ENCODE assay signal across 9 mouse cellular contexts in genomic region chr7:128372331-128372730, GRCm38 (mm10). TPM values are rescaled to one million over a fixed set of nuclear protein-coding genes. Genes with fewer than 3 reads are reported as not detected.
DNase-seq lines count a peak whose midpoint lies in the region; ATAC-seq and TF ChIP-seq lines count a peak whose summit lies in the region.
"Had no signal": no experiment of that assay in that cellular context is flagged by ENCODE, and none has a peak within 500 bp of the region (broad histone marks: within the 10 kb centered on the region; RNA-seq: fewer than 3 reads in every experiment).

No protein-coding gene starts in this region.

- H3K27me3 ChIP-seq in cerebellum, adult 2 months (ENCODE audit: control insufficient read depth, insufficient read depth, low read length) = no peaks in the 10 kb centered on the region
- H3K27me3 ChIP-seq in liver, adult 2 months (ENCODE audit: control insufficient read depth, insufficient read depth, low read length) = no peaks in the 10 kb centered on the region
- no peaks in the 10 kb centered on the region for H3K27me3 ChIP-seq in liver, embryonic 11.5 days (replicated peaks; ENCODE audit: control insufficient read depth, insufficient read depth, low read length)
- no peaks in the 10 kb centered on the region for H3K27me3 ChIP-seq in splenic B cell, adult 2 months (ENCODE audit: control insufficient read depth, insufficient read depth, low read length, poor library complexity, severe bottlenecking)

- H3K36me3 ChIP-seq in liver, adult 2 months (ENCODE audit: control insufficient read depth, insufficient read depth, low read length) = no peaks in the 10 kb centered on the region
- peaks cover 10% of the 10 kb centered on the region for H3K36me3 ChIP-seq in liver, embryonic 11.5 days (ENCODE audit: control insufficient read depth, insufficient read depth, low read length)
- no peaks in the 10 kb centered on the region for H3K36me3 ChIP-seq in splenic B cell, adult 2 months (ENCODE audit: control insufficient read depth, insufficient read depth, low read length, poor library complexity, severe bottlenecking)

- H3K9me3 ChIP-seq in liver, embryonic 11.5 days (ENCODE audit: control insufficient read depth, low read length) = peaks cover 5% of the 10 kb centered on the region; the same call in 1 of the 2 replicates

- peak; percentile 32; the same call in 1 of the 2 replicates for TF ChIP-seq CTCF in cerebellum, adult 2 months (IDR thresholded peaks at IDR 0.05; ENCODE audit: borderline replicate concordance, insufficient read depth, low read depth, low read length)
- TF ChIP-seq CTCF in liver, adult 2 months (IDR thresholded peaks at IDR 0.05; ENCODE audit: low read depth, low read length) = peak; percentile 66; the same call in 1 of the 2 replicates
- peak; percentile 60; the same call in 1 of the 2 replicates for TF ChIP-seq CTCF in brain, embryonic 14.5 days (IDR thresholded peaks at IDR 0.05; ENCODE audit: borderline replicate concordance, extremely low read depth, insufficient read depth, insufficient read length)

- no peaks in the 10 kb centered on the region for H3K79me2 ChIP-seq in liver, adult 2 months (ENCODE audit: control insufficient read depth, insufficient read depth, low read length)

- no peak overlapping the region for H3K9ac ChIP-seq in liver, adult 2 months (ENCODE audit: low read depth, low read length)
- no peak overlapping the region for H3K9ac ChIP-seq in liver, embryonic 11.5 days (ENCODE audit: low read depth, low read length)

- DNase-seq in cerebellum, adult 2 months = no peak
- DNase-seq in cerebellum, adult 18-20 months = no peak
- DNase-seq in liver, adult 2 months (ENCODE audit: extremely low read depth, low read depth, low spot score) = no peak
- no peak for DNase-seq in liver, embryonic 11.5 days (ENCODE audit: low spot score)
- DNase-seq in brain, embryonic 14.5 days (ENCODE audit: low read depth) = no peak
- DNase-seq in splenic B cell, adult 2 months (ENCODE audit: low read depth, low spot score) = peak; percentile 74
- DNase-seq in right cerebral cortex, adult 2 months (ENCODE audit: low spot score in 2 of 2) = no peak
- no peak for DNase-seq in gastrocnemius, postnatal 36 days

- no peak for ATAC-seq in liver, embryonic 11.5 days (replicated peaks; ENCODE audit: low FRiP score)

- H3K4me3 ChIP-seq in cerebellum, adult 2 months (replicated peaks; ENCODE audit: insufficient read depth, low read depth, low read length) = no peak overlapping the region
- H3K4me3 ChIP-seq in liver, adult 2 months (ENCODE audit: insufficient read depth, low read depth, low read length) = no peak overlapping the region
- H3K4me3 ChIP-seq in liver, embryonic 11.5 days (ENCODE audit: low read depth, low read length) = no peak overlapping the region
- H3K4me3 ChIP-seq: erythroblast, embryonic 14.5 days had no signal

- WGBS in cerebellum, adult 2 months = 57% methylated on average over 3 of the region's 3 CpGs
- whole genome bisulfite sequencing in liver, adult 2 months = 50% methylated on average over 3 of the region's 3 CpGs
- WGBS in liver, embryonic 11.5 days = 49% methylated on average over 3 of the region's 3 CpGs

- no peaks in the 10 kb centered on the region for H3K4me1 ChIP-seq in cerebellum, adult 2 months (ENCODE audit: control insufficient read depth, insufficient read depth, low read length)
- H3K4me1 ChIP-seq in liver, adult 2 months (ENCODE audit: control insufficient read depth, insufficient read depth, low read length) = no peaks in the 10 kb centered on the region
- H3K4me1 ChIP-seq in liver, embryonic 11.5 days (replicated peaks; ENCODE audit: control insufficient read depth, insufficient read depth, low read length) = no peaks in the 10 kb centered on the region

- no peak overlapping the region for H3K27ac ChIP-seq in cerebellum, adult 2 months (ENCODE audit: insufficient read depth, low read length)
- no peak overlapping the region for H3K27ac ChIP-seq in liver, adult 2 months (replicated peaks; ENCODE audit: insufficient read depth, low read depth, low read length)
- H3K27ac ChIP-seq in liver, embryonic 11.5 days (ENCODE audit: low read depth, low read length) = no peak overlapping the region

- H3K4me2 ChIP-seq in liver, embryonic 11.5 days = no peak overlapping the region

- no peak for TF ChIP-seq POLR2A in cerebellum, adult 2 months (IDR thresholded peaks at IDR 0.05; ENCODE audit: borderline replicate concordance, insufficient read depth, low read length)
- TF ChIP-seq POLR2A in liver, adult 2 months (IDR thresholded peaks at IDR 0.05; ENCODE audit: extremely low read depth, insufficient read depth, low read length) = no peak
- no peak for TF ChIP-seq POLR2A in brain, embryonic 14.5 days (IDR thresholded peaks at IDR 0.05; ENCODE audit: borderline replicate concordance, extremely low read depth, insufficient read depth, insufficient read length, poor library complexity, severe bottlenecking)

- intact Hi-C loops in gastrocnemius, postnatal 36 days (cut with DNase I) = no loop called here

RNA-seq across cellular contexts. Expression of gene Rgs10, which starts 46.2 kb away (rescaled TPM):
- polyA plus RNA-seq in cerebellum, adult 2 months (2012; rRNA removed) = 68.2 and 73.0 TPM in 2 replicates
- 2.6 and 3.4 TPM in 2 replicates for total RNA-seq in liver, adult 2 months (2014; rRNA removed)
- 0.81 and 1.5 TPM in 2 replicates for polyA plus RNA-seq in liver, adult 2 months (2012; rRNA removed)
- 88.1 and 88.2 TPM in 2 replicates for polyA plus RNA-seq in liver, embryonic 11.5 days (2014; fragmentation: Nextera tagmentation; extraction: Ambion mirVana)
- 22.8 and 29.1 TPM in 2 replicates for polyA plus RNA-seq in brain, embryonic 14.5 days (2012; rRNA removed)
- total RNA-seq in gastrocnemius, postnatal 36 days (2021) = 1 to 10 TPM; 3.1 to 3.4 TPM
